Mouse (Mus musculus) hindbrain, embryonic 13.5 days (tissue): ENCODE data around the gene Rreb1. TPM values are rescaled to one million over a fixed set of nuclear protein-coding genes. Genes with fewer than 3 reads are reported as not detected.

Source experiments
- ATAC-seq: fragments of 200-750 bp; cut with Nextera tagmentation; 2 replicates; pipeline ENCODE4 v1.8.0; 2017; ENCODE audit warnings: moderate TSS enrichment; ENCODE audit not compliant: low FRiP score
- H3K27ac ChIP-seq: fragments of 300-500 bp; sonication (generic); 2 replicates; pipeline ENCODE4 v1.5.1; 2015; ENCODE audit warnings: inconsistent platforms, mild to moderate bottlenecking, moderate library complexity
- H3K27me3 ChIP-seq: fragments of 300-500 bp; sonication (generic); 2 replicates; pipeline ENCODE4 v1.6.1; 2015; ENCODE audit warnings: mild to moderate bottlenecking, inconsistent platforms
- H3K36me3 ChIP-seq: fragments of 300-500 bp; sonication (generic); 2 replicates; pipeline ENCODE4 v1.6.1; 2015; ENCODE audit warnings: mild to moderate bottlenecking, inconsistent platforms
- H3K4me1 ChIP-seq: fragments of 300-500 bp; sonication (generic); replicated peaks from 2 replicates; pipeline ENCODE4 v1.6.1; 2015; ENCODE audit warnings: inconsistent platforms
- H3K4me2 ChIP-seq: fragments of 300-500 bp; sonication (generic); 2 replicates; pipeline ENCODE4 v1.6.1; 2015; ENCODE audit warnings: inconsistent platforms, mild to moderate bottlenecking, moderate library complexity
- H3K4me3 ChIP-seq: fragments of 300-500 bp; sonication (generic); 2 replicates; pipeline ENCODE4 v1.5.1; 2015; ENCODE audit warnings: mild to moderate bottlenecking, inconsistent platforms
- H3K9ac ChIP-seq: fragments of 300-500 bp; sonication (generic); 2 replicates; pipeline ENCODE4 v1.6.1; 2015; ENCODE audit warnings: mild to moderate bottlenecking, inconsistent platforms
- H3K9me3 ChIP-seq: fragments of 300-500 bp; sonication (generic); 2 replicates; pipeline ENCODE4 v1.6.1; 2016; ENCODE audit warnings: inconsistent platforms
- WGBS: fragments of 180-500 bp; shearing (Covaris S2); methylation state at CpG from one replicate; pipeline ENCODE4 v1.1.7; 2015; 5-methylcytosine and 5-hydroxymethylcytosine counted together
- polyA plus RNA-seq: library from polyadenylated mRNA; unstranded; fragments of >200 nt; fragmentation: Nextera tagmentation; extraction: Ambion mirVana; gene quantifications from 2 replicates; pipeline ENCODE4 v1.2.1, GENCODE M21; 2015

Gene Rreb1
- polyA plus RNA-seq, 1 experiment from 2014 or later = 2.5 TPM

DNA sequence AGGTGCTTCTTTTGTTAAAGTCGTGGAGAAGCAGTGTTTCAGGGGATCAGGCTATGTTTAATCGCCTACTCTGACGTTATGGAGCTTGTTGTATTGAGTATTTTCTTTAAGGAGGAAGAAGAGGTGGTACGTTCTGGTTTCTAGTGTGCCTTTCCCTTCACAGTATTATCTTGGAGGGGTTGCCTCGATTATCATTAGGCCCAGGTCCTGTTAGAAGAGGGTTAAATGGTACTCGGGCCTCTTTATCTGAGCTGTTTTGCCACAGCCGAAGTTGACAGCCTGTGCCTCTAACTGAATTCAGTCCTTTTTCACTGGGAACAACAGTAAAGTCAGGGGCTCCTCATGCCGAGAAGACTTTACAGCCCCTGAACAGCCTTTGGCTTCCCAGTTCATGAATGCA, 81.6 kb downstream of the Rreb1 start:
- Histone ChIP-seq H3K27ac (no peak overlapping the region), H3K36me3 (no peaks in the 10 kb centered on the region), H3K9me3 (no peaks in the 10 kb centered on the region), H3K4me3 (no peak overlapping the region), H3K4me2 (no peak overlapping the region), H3K4me1 (peaks cover 38% of the 10 kb centered on the region), H3K9ac (no peak overlapping the region), H3K27me3 (no peaks in the 10 kb centered on the region)
- 67% methylated on average over 8 of the region's 8 CpGs for WGBS
- ATAC-seq = no peak

DNA sequence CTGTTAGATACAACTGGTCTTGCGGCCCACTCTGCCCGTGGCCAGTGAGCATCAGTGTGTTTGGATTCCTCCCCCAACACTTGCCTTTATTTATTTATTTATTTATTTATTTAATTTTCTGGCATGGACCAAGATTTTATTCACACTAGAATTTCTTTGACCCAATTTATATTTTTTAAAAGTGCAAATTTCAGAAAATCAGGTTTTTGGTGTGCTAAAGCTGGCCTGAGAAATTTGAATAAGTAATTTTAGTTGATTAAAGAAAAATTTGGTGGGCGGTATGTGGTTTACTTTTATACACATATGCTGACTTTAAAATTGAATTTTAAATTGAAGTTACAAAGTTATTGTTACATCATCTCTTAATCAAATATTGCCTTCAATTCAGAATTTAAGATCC, 82.0 kb downstream of the Rreb1 start:
- Histone ChIP-seq H3K9ac (no peak overlapping the region), H3K27ac (no peak overlapping the region), H3K36me3 (no peaks in the 10 kb centered on the region), H3K9me3 (no peaks in the 10 kb centered on the region), H3K4me3 (no peak overlapping the region), H3K4me1 (peaks cover 38% of the 10 kb centered on the region), H3K27me3 (no peaks in the 10 kb centered on the region), H3K4me2 (no peak overlapping the region)
- WGBS = 79% methylated on average over 3 of the region's 3 CpGs
- ATAC-seq = no peak

- Histone ChIP-seq H3K4me1 (peaks cover 38% of the 10 kb centered on the region), H3K36me3 (no peaks in the 10 kb centered on the region), H3K9me3 (no peaks in the 10 kb centered on the region), H3K4me3 (no peak overlapping the region), H3K27ac (no peak overlapping the region), H3K9ac (no peak overlapping the region), H3K4me2 (no peak overlapping the region), H3K27me3 (no peaks in the 10 kb centered on the region)
- no peak for ATAC-seq
- WGBS = 91% methylated on average over 3 of the region's 3 CpGs
These were observed 82.6 kb downstream of the Rreb1 start for GRCm38 (mm10) chr13:37860789-37861188.

- Histone ChIP-seq H3K4me1 (peaks cover 45% of the 10 kb centered on the region), H3K9me3 (no peaks in the 10 kb centered on the region), H3K36me3 (no peaks in the 10 kb centered on the region), H3K4me3 (no peak overlapping the region), H3K27ac (peak overlapping the region; percentile 20; the same call in 1 of the 2 replicates), H3K4me2 (no peak overlapping the region), H3K27me3 (no peaks in the 10 kb centered on the region), H3K9ac (no peak overlapping the region)
- peak; percentile 10; the same call in 1 of the 2 replicates for ATAC-seq
- WGBS = 21% methylated on average over 6 of the region's 6 CpGs
These were observed 84.3 kb downstream of the Rreb1 start for GRCm38 (mm10) chr13:37862492-37862891.

- Histone ChIP-seq H3K4me1 (peaks cover 37% of the 10 kb centered on the region), H3K9me3 (no peaks in the 10 kb centered on the region), H3K4me2 (no peak overlapping the region), H3K27me3 (no peaks in the 10 kb centered on the region), H3K4me3 (no peak overlapping the region), H3K9ac (no peak overlapping the region), H3K27ac (no peak overlapping the region), H3K36me3 (no peaks in the 10 kb centered on the region)
- ATAC-seq = no peak
- 92% methylated on average over 5 of the region's 5 CpGs for WGBS
These were observed 85.4 kb downstream of the Rreb1 start for GRCm38 (mm10) chr13:37863643-37864042.

- no peak overlapping the region for H3K4me2 ChIP-seq
- no peaks in the 10 kb centered on the region for H3K27me3 ChIP-seq
- no peak overlapping the region for H3K27ac ChIP-seq
- H3K9me3 ChIP-seq = no peaks in the 10 kb centered on the region
- ATAC-seq = no peak
- 94% methylated on average over 1 of the region's 1 CpGs for WGBS
- no peaks in the 10 kb centered on the region for H3K36me3 ChIP-seq
- H3K4me3 ChIP-seq = no peak overlapping the region
- H3K4me1 ChIP-seq = peaks cover 34% of the 10 kb centered on the region
- H3K9ac ChIP-seq = no peak overlapping the region
These were observed 86.5 kb downstream of the Rreb1 start for GRCm38 (mm10) chr13:37864697-37865096.

DNA sequence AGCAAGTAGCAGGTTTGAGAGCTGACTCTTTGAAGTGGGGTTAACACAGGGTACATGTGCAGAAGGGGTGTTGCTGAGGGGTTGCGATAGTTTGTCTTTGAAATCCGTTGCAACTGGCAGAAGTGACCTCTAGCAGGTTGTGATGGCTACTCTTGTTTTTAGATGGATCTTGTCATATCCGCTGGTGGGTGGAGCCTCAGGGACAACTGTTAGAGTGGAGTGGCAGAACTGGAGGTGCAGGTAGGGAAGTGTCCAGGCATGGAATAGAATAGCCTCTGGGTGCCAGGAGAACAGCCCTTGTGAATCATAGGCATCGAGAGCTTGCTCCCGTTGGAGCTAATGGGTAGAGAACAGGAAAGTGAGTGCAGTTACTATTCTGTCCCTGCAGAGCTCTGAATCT, 88.1 kb downstream of the Rreb1 start:
- ATAC-seq = no peak

DNA sequence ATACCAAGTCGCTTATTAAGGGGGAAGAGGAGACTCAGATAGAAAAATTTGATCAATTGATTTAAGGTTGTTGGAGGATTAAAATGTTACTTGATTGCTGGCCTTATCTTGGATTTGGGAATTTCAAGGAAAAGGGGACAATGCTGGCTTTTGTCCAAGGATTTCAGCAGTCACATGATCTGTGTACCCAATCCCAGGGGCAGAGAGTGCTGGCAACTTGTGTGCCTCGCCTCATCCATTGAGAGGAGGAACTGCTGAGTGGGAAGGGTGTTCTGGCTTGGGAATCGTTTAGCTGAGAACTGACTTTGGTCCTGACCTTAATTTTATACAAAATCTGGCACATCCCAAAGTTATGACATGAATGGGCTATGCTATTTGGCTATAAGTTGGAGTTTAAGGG, 88.6 kb downstream of the Rreb1 start:
- H3K9me3 ChIP-seq = no peaks in the 10 kb centered on the region
- H3K27ac ChIP-seq = 0 out of 2 replicates have a peak overlapping the region, but pooled peaks have one; percentile 4
- H3K36me3 ChIP-seq = no peaks in the 10 kb centered on the region
- H3K27me3 ChIP-seq = no peaks in the 10 kb centered on the region
- ATAC-seq = no peak; the same call in 1 of the 2 replicates
- H3K9ac ChIP-seq = no peak overlapping the region
- no peak overlapping the region for H3K4me3 ChIP-seq
- 41% methylated on average over 3 of the region's 3 CpGs for WGBS
- no peak overlapping the region for H3K4me2 ChIP-seq
- peaks cover 29% of the 10 kb centered on the region for H3K4me1 ChIP-seq

More for the DNA sequence above, 88.1 kb downstream of the Rreb1 start:
- H3K4me2 ChIP-seq = no peak overlapping the region
- peaks cover 34% of the 10 kb centered on the region for H3K4me1 ChIP-seq
- H3K27me3 ChIP-seq = no peaks in the 10 kb centered on the region
- H3K4me3 ChIP-seq = no peak overlapping the region
- H3K9me3 ChIP-seq = no peaks in the 10 kb centered on the region
- no peaks in the 10 kb centered on the region for H3K36me3 ChIP-seq
- no peak overlapping the region for H3K27ac ChIP-seq
- 65% methylated on average over 5 of the region's 5 CpGs for WGBS
- H3K9ac ChIP-seq = no peak overlapping the region

GRCm38 (mm10) chr13:37870118-37870908, 92.1 kb downstream of the Rreb1 start:
- H3K36me3 ChIP-seq = no peaks in the 10 kb centered on the region
- H3K9ac ChIP-seq = no peak overlapping the region
- H3K4me2 ChIP-seq = no peak overlapping the region
- no peak for ATAC-seq
- H3K27me3 ChIP-seq = no peaks in the 10 kb centered on the region
- no peak overlapping the region for H3K4me3 ChIP-seq
- H3K9me3 ChIP-seq = no peaks in the 10 kb centered on the region
- WGBS = 87% methylated on average over 12 of the region's 12 CpGs
- H3K4me1 ChIP-seq = peaks cover 14% of the 10 kb centered on the region; the same call in 1 of the 2 replicates
- H3K27ac ChIP-seq = no peak overlapping the region

DNA sequence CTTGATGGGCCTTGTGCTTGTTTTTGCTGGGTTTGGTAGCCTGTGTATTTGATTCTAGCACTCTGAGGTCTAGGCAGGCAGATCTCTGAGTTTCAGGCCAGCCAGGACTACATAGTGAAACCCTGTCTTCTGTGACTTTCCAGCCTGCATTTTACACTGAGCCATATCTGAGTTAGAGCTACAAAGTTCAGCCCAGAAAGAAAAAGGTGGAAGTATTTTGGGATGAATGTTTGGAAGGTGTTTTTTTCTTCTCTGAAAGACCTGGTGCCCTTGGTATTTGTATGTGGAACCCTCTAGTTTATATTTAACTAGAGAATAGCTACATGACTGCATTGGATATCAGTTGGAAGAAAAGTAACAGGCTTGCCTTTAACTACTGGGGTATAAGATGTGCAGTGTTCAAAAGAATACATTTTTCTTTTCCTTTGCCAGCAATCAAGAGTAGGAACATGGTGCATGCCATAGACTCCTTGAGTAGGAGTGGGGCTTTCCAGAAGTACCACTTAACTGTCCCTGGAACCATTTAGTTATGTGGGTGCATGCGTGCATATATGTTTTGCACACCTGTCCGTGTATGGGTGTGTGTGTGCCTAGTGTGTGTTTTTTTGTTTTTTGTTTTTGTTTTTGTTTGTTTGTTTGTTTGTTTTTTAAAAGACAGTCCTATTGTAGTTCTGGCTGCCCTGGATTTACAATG, 94.1 kb downstream of the Rreb1 start:
- Histone ChIP-seq H3K4me1 (0 out of 2 replicates have a peak, but pooled peaks cover 2% of the 10 kb centered on the region), H3K4me2 (no peak overlapping the region), H3K27ac (no peak overlapping the region), H3K9ac (no peak overlapping the region), H3K27me3 (no peaks in the 10 kb centered on the region), H3K4me3 (no peak overlapping the region), H3K36me3 (no peaks in the 10 kb centered on the region), H3K9me3 (no peaks in the 10 kb centered on the region)
- WGBS = 99% methylated on average over 2 of the region's 2 CpGs
- no peak for ATAC-seq

- Histone ChIP-seq H3K27me3 (no peaks in the 10 kb centered on the region), H3K9ac (no peak overlapping the region), H3K9me3 (no peaks in the 10 kb centered on the region), H3K4me1 (no peaks in the 10 kb centered on the region), H3K4me2 (no peak overlapping the region), H3K4me3 (no peak overlapping the region), H3K27ac (no peak overlapping the region), H3K36me3 (no peaks in the 10 kb centered on the region)
- 85% methylated on average over 7 of the region's 7 CpGs for WGBS
- no peak for ATAC-seq
These were observed 95.1 kb downstream of the Rreb1 start for GRCm38 (mm10) chr13:37873125-37873891.

GRCm38 (mm10) chr13:37875919-37876318, 97.7 kb downstream of the Rreb1 start:
- Histone ChIP-seq H3K36me3 (no peaks in the 10 kb centered on the region), H3K9me3 (no peaks in the 10 kb centered on the region), H3K27me3 (no peaks in the 10 kb centered on the region), H3K4me3 (no peak overlapping the region), H3K4me1 (peaks cover 8% of the 10 kb centered on the region), H3K4me2 (no peak overlapping the region), H3K27ac (no peak overlapping the region), H3K9ac (no peak overlapping the region)
- WGBS = 89% methylated on average over 2 of the region's 2 CpGs
- ATAC-seq = no peak
